Mouse (Mus musculus) CD4-positive naive resting alpha-beta T cell, adult 76 days (primary cell): ENCODE measurements around the gene Slc2a6. TPM values are rescaled to one million over a fixed set of nuclear protein-coding genes. Genes with fewer than 3 reads are reported as not detected.

Source experiments
- total RNA-seq: library from RNA; stranded (reverse); gene quantifications from one replicate; pipeline ENCODE4 v1.2.4, GENCODE M21; 2023

Gene Slc2a6
- 1.2 TPM for total RNA-seq

DNA sequence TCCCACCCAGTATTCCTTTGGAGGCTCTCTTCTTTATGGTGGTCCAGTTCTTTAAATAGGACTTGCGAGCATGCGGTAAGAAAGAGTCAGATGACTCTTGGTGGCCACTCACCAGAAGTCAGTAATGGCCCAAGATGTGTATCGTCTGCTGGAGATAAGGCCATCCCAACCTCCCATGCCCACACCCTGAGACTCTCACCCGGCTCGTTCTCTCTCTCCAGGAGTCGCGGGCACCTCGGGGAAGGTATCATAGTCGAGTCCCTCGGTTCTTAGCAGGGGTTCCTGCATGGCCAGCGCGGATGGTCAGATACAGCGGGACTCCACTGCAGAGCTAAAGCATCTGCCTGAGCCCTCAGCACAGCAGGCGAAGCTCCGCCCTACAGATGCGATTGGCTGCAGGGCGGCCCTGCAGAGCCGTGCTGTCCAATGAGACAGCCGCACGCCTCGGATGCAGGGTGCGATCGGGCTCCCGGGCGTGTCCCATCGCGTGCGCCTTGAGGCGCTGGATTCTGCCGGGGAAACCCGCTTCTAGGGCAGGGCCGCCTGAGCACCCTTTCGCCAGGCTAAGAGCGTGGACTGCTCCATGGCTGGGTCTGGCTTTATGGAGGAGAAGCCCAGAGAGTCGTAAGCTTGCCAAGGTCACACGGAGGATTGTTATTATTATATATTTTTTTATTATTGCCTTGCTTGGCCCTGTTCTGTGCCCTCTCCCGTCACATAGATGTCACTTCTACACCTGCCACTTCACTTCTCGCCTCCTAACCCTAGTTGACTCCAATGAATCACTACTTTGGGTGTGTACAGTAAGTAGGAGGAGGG, at the start of gene Slc2a6:
Gene Slc2a6, minus strand, starts transcription at position 381 of the 819 bp plus-strand sequence.

GRCm38 (mm10) chr2:27071978-27072377, 44.2 kb upstream of the Slc2a6 start, which contains the start of gene Mymk:
Gene Mymk (minus strand): TSS chr2:27072179.

GRCm38 (mm10) chr2:27009714-27010244, 18.0 kb downstream of the Slc2a6 start, which contains the start of gene Cacfd1:
Gene Cacfd1 (plus strand): TSS chr2:27009926.

GRCm38 (mm10) chr2:26973116-26973515, 54.7 kb downstream of the Slc2a6 start, which contains the start of gene Adamts13:
Gene Adamts13 (plus strand): TSS chr2:26973416.

Other genes with a start within 250 kb of the Slc2a6 start
- gene Abo, start 163.0 kb downstream of the Slc2a6 start, total RNA-seq: not detected
- 62.8 TPM for gene Surf6, start 125.1 kb downstream of the Slc2a6 start, total RNA-seq
- gene Med22, start 117.3 kb downstream of the Slc2a6 start, total RNA-seq: 16.6 TPM
- gene Rpl7a, start 117.2 kb downstream of the Slc2a6 start, total RNA-seq: 1,114 TPM
- gene Surf2, start 111.6 kb downstream of the Slc2a6 start, total RNA-seq: 45.4 TPM
- 67.8 TPM for gene Surf1, start 111.5 kb downstream of the Slc2a6 start, total RNA-seq
- 85.7 TPM for gene Surf4, start 94.1 kb downstream of the Slc2a6 start, total RNA-seq
- not detected for gene Stkld1, start 94.0 kb downstream of the Slc2a6 start, total RNA-seq
- gene Rexo4, start 63.6 kb downstream of the Slc2a6 start, total RNA-seq: 56.8 TPM
- not detected for gene Adamts13, start 54.6 kb downstream of the Slc2a6 start, total RNA-seq
- 27.6 TPM for gene Cacfd1, start 18.1 kb downstream of the Slc2a6 start, total RNA-seq
- gene Mymk, start 44.2 kb upstream of the Slc2a6 start, total RNA-seq: not detected
- not detected for gene Adamtsl2, start 51.4 kb upstream of the Slc2a6 start, total RNA-seq
- not detected for gene Fam163b, start 114.5 kb upstream of the Slc2a6 start, total RNA-seq
- gene Dbh, start 137.2 kb upstream of the Slc2a6 start, total RNA-seq: not detected
- gene Sardh, start 220.3 kb upstream of the Slc2a6 start, total RNA-seq: 0.35 TPM